Mouse (Mus musculus) C2C12 (cell line): ENCODE results near the gene Olfr1183. TPM values are rescaled to one million over a fixed set of nuclear protein-coding genes. Genes with fewer than 3 reads are reported as not detected.
"Not testable (repeated sequence)": the region's sequence is repeated elsewhere in the genome, so short reads cannot be mapped to it uniquely, and the experiment has no call there.

Source experiments
- H3K27me3 ChIP-seq: one replicate; pipeline ENCODE4 v1.6.1; 2011; ENCODE audit not compliant: control insufficient read depth, insufficient read depth, insufficient read length
- H3K36me3 ChIP-seq: one replicate; pipeline ENCODE4 v1.6.1; 2011; ENCODE audit not compliant: control insufficient read depth, insufficient read depth
- H3K4me3 ChIP-seq: one replicate; pipeline ENCODE4 v1.5.1; 2011; ENCODE audit warnings: mild to moderate bottlenecking, control low read depth; ENCODE audit not compliant: poor library complexity, insufficient read depth, severe bottlenecking
- H3K79me2 ChIP-seq: one replicate; pipeline ENCODE4 v1.6.1; 2011; ENCODE audit not compliant: control insufficient read depth, insufficient read depth
- H3K79me3 ChIP-seq: one replicate; pipeline ENCODE4 v1.6.1; 2011; ENCODE audit warnings: low read depth, control low read depth
- H3ac ChIP-seq: one replicate; pipeline ENCODE3; 2011; ENCODE audit warnings: low read depth; ENCODE audit not compliant: control insufficient read depth, insufficient read length
- CEBPB ChIP-seq: IDR thresholded peaks from one replicate; pipeline ENCODE4 v1.6.1; 2011; ENCODE audit warnings: low read depth, mild to moderate bottlenecking, control low read depth, moderate library complexity
- CTCF ChIP-seq: IDR thresholded peaks from one replicate; pipeline ENCODE4 v1.5.1; 2011; ENCODE audit not compliant: control insufficient read depth, insufficient read depth, insufficient read length
- FOSL1 ChIP-seq: IDR thresholded peaks from one replicate; pipeline ENCODE4 v1.8.0; 2011; ENCODE audit warnings: mild to moderate bottlenecking, low read length; ENCODE audit not compliant: poor library complexity, insufficient read depth, severe bottlenecking
- MAX ChIP-seq: IDR thresholded peaks from one replicate; pipeline ENCODE4 v1.6.1; 2011; ENCODE audit warnings: mild to moderate bottlenecking, control low read depth
- MYOD1 ChIP-seq: IDR thresholded peaks from one replicate; pipeline ENCODE4 v1.6.1; 2011; ENCODE audit warnings: low read depth; ENCODE audit not compliant: control insufficient read depth, insufficient read length
- MYOG ChIP-seq: IDR thresholded peaks from one replicate; pipeline ENCODE4 v1.6.1; 2011; ENCODE audit not compliant: control insufficient read depth, insufficient read length; ENCODE audit errors: extremely low read depth
- USF1 ChIP-seq: IDR thresholded peaks from one replicate; pipeline ENCODE4 v1.6.1; 2011; ENCODE audit warnings: low read depth, mild to moderate bottlenecking, control low read depth, moderate library complexity
- long read RNA-seq, 2 experiments: library from polyadenylated mRNA; unstranded; transcript quantifications; one replicate each; pipeline ENCODE4 v2.0.0; 2019 to 2020
- polyA plus RNA-seq: library from polyadenylated mRNA; unstranded; fragments of >200 nt; fragmentation: generic; extraction: Trizol; gene quantifications from one replicate; pipeline ENCODE4 v1.2.1, GENCODE M21; 2012; ENCODE audit warnings: missing spikeins

The Olfr1183 gene
- polyA plus RNA-seq = not detected
- long read RNA-seq, experiment 1 = 0 reads
- long read RNA-seq, experiment 2 = 0 reads

DNA sequence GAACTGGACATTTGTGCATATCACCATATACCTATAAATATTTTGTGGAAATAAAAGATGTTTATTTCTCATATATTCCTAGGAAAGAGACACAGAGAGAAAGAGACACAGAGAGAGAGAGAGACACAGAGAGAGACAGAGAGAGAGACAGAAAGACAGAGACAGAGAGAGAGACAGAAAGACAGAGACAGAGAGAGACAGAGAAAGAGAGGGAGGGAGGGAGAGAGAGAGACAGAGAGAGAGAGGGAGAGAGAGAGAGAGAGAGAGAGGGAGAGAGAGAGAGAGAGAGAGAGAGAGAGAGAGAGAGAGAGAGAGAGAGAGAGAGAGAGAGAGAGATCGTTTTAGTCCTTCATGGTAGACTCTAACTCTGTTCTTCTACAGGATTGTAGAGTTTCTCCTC lies at the start of gene Olfr1183:
Olfr1183 (plus strand) TSS at position 301 of the 400 bp plus-strand sequence.
- H3ac ChIP-seq, H3K79me3 ChIP-seq, H3K79me2 ChIP-seq, H3K36me3 ChIP-seq, H3K4me3 ChIP-seq, H3K27me3 ChIP-seq: not testable (repeated sequence)

GRCm38 (mm10) chr2:88406353-88406752 lies 48.3 kb upstream of the Olfr1183 start, which contains the start of gene Olfr1179:
TSS of gene Olfr1179 (minus strand) at chr2:88406453.
- TF ChIP-seq USF1 (no peak), MYOD1 (no peak), CTCF (no peak), FOSL1 (no peak), MAX (no peak), MYOG (no peak), CEBPB (no peak)
- Histone ChIP-seq H3ac (no peak within 1 kb of the TSS), H3K4me3 (no peak within 1 kb of the TSS), H3K79me3 (no peaks in the 10 kb centered on the region), H3K27me3 (no peaks in the 10 kb centered on the region), H3K79me2 (no peaks in the 10 kb centered on the region), H3K36me3 (no peaks in the 10 kb centered on the region)

DNA sequence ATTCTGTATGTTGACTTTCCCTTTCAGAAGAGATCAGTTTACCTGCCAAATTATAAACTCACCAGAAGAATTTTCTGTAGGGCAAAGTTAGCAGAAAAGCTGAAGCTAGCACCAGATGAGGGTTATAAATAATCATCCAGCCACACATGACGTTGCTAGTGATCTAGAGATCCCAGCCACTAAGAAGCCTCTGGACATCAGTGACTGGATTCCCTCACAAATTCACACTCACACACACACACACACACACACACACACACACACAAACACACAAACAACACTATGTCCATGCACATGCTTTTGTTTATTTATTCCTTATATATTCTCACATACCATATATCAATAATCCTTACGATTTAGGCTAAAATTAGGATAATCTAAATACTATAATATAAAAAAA lies 35.6 kb upstream of the Olfr1183 start, which contains the start of gene Olfr1180:
Olfr1180 (minus strand) TSS at position 101 of the 400 bp plus-strand sequence.
- H3K36me3 ChIP-seq = no peaks in the 10 kb centered on the region
- H3K27me3 ChIP-seq = no peaks in the 10 kb centered on the region
- no peak for TF ChIP-seq CEBPB
- H3K79me2 ChIP-seq = no peaks in the 10 kb centered on the region
- no peak within 1 kb of the TSS for H3ac ChIP-seq
- H3K79me3 ChIP-seq = no peaks in the 10 kb centered on the region
- no peak within 1 kb of the TSS for H3K4me3 ChIP-seq

- no peak for TF ChIP-seq MAX
- no peak for TF ChIP-seq MYOD1
- no peak for TF ChIP-seq CEBPB
- no peak for TF ChIP-seq USF1
- TF ChIP-seq CTCF = no peak
- no peaks in the 10 kb centered on the region for H3K79me3 ChIP-seq
Measured at GRCm38 (mm10) chr2:88426071-88426470, 28.6 kb upstream of the Olfr1183 start, which contains the start of gene Olfr1181. TSS of gene Olfr1181 (minus strand) at chr2:88426171.

DNA sequence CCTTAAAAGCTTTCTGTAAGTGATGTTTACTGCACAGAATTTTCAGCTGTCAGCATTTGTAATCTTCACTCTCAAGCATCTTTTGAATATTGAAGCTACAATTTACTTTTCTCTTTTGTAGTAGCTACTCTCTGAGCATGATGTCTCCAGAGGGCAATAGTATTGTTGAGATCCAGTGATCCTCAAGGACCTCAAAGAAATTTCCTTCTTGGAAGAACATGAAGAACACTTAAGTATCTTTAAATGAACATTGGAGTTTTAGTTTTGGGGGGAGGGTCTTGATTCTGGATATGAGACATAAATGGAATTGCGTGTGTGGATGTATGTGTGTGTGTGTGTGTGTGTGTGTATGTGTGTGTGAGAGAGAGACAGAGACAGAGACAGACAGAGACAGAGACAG lies 5.6 kb upstream of the Olfr1183 start, which contains the start of gene Gm13757:
Gm13757 (minus strand) TSS at position 101 of the 400 bp plus-strand sequence.
- no peaks in the 10 kb centered on the region for H3K79me3 ChIP-seq
- H3K79me2 ChIP-seq = no peaks in the 10 kb centered on the region
- no peaks in the 10 kb centered on the region for H3K27me3 ChIP-seq
- no peak within 1 kb of the TSS for H3ac ChIP-seq
- H3K36me3 ChIP-seq = no peaks in the 10 kb centered on the region
- TF ChIP-seq MAX (no peak), CTCF (no peak), FOSL1 (no peak), USF1 (no peak), MYOD1 (no peak), MYOG (no peak), CEBPB (no peak)
- no peak within 1 kb of the TSS for H3K4me3 ChIP-seq

More at GRCm38 (mm10) chr2:88426071-88426470, 28.6 kb upstream of the Olfr1183 start, which contains the start of gene Olfr1181:
- H3ac ChIP-seq = no peak within 1 kb of the TSS
- H3K4me3 ChIP-seq = no peak within 1 kb of the TSS
- H3K79me2 ChIP-seq = no peaks in the 10 kb centered on the region
- H3K27me3 ChIP-seq = no peaks in the 10 kb centered on the region
- no peaks in the 10 kb centered on the region for H3K36me3 ChIP-seq

DNA sequence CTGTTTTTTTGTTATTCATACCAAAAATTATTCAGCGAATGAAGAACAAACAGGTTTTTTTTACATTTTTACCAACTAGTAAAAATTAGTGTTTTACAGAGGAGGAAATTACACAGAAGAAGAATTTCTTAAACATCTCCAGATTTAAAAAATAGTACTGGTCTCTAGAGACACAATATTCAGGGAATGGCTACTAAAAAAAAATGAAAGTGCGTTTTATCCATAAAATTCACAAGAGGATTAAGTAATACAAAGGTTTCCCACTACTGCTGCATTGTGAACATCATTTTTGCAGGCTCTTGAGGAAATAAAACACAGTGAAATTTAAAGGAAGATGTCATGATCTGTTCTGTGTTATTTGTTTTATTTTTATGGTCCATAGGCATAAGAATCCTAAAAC lies 28.6 kb downstream of the Olfr1183 start, which contains the start of gene Olfr1184:
Olfr1184 (plus strand) TSS at position 301 of the 400 bp plus-strand sequence.
- TF ChIP-seq USF1 (no peak), CTCF (no peak)
- no peaks in the 10 kb centered on the region for H3K79me2 ChIP-seq
- no peaks in the 10 kb centered on the region for H3K27me3 ChIP-seq
- H3ac ChIP-seq = no peak within 1 kb of the TSS
- no peaks in the 10 kb centered on the region for H3K36me3 ChIP-seq
- H3K79me3 ChIP-seq = no peaks in the 10 kb centered on the region
- H3K4me3 ChIP-seq = no peak within 1 kb of the TSS

DNA sequence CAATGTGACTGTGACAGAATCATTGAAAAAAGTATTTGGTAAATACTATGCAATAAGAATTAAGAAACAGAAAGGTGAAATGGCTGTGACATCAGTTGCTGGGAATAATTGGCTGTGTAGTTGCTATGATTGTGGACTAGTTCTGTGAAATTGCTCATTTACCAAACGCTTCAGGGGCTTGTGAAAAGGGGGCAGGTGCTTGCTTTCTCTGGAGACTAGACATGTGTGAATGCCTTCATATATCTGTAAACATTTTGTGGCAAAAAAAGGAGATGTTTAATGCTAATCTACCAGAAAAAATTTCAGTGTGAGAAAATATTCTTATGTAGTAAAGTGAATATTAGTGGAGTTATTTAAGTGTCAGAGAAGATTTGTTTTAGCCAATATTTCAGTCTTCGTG lies 38.4 kb downstream of the Olfr1183 start, which contains the start of gene Olfr1185-ps1:
Olfr1185-ps1 (plus strand) TSS at position 301 of the 400 bp plus-strand sequence.
- Histone ChIP-seq H3K27me3 (no peaks in the 10 kb centered on the region), H3K79me2 (no peaks in the 10 kb centered on the region), H3K79me3 (no peaks in the 10 kb centered on the region)

More for the DNA sequence above, 38.4 kb downstream of the Olfr1183 start, which contains the start of gene Olfr1185-ps1:
- no peak within 1 kb of the TSS for H3K4me3 ChIP-seq
- no peak for TF ChIP-seq MAX
- TF ChIP-seq CTCF = no peak
- no peak for TF ChIP-seq MYOG
- TF ChIP-seq USF1 = no peak
- TF ChIP-seq FOSL1 = no peak
- no peak for TF ChIP-seq CEBPB
- TF ChIP-seq MYOD1 = no peak
- H3K36me3 ChIP-seq = no peaks in the 10 kb centered on the region
- H3ac ChIP-seq = no peak within 1 kb of the TSS
